Mouse (Mus musculus): Measurements from ENCODE around the gene Dact3.

The Dact3 gene

GRCm38 (mm10) chr7:16859902-16860651 lies 15.0 kb upstream of the Dact3 start:
- no peak for DNase-seq

DNA sequence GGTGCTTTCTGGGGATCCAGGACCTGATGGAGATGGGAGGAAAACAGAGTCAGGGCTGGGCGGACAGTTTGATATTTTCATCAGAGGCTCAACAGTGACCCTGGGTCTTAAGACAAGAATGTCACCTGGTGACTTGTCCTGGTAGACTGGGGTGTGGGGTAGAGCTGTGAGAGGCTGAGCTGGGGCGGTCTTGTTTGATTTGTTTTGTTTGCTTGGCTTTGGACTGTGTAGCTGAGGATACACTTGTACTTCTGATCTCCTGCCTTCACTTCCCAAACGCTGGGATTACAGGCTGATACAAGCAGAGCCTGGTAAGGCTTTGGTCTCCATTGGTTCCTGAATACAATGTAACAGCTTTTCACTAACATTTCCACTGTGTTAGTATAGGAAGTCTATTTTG lies 7.6 kb upstream of the Dact3 start:
- DNase-seq: no peak

- DNase-seq: peak; percentile 98
These were observed 5.6 kb upstream of the Dact3 start for GRCm38 (mm10) chr7:16869497-16869896.

DNA sequence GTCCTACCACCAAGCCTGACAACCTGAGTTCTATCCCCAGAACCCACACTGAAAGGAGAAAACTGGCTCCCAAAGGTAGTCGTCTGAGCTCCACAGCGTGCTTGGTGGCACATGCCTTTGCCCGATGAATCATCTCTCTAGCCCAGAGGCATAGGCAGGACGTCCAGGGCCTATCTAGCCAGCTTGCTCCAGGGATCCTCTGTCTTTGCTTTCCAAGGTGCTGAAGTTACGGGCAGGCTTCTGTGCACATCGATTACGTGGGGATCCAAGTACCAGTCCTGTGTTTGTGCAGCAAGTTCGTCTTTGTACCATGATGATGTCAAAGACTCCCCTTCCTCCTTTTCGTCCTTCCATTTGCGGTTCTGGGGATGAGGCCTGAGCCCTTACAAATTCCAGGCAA lies 3.5 kb upstream of the Dact3 start:
- DNase-seq: no peak

DNA sequence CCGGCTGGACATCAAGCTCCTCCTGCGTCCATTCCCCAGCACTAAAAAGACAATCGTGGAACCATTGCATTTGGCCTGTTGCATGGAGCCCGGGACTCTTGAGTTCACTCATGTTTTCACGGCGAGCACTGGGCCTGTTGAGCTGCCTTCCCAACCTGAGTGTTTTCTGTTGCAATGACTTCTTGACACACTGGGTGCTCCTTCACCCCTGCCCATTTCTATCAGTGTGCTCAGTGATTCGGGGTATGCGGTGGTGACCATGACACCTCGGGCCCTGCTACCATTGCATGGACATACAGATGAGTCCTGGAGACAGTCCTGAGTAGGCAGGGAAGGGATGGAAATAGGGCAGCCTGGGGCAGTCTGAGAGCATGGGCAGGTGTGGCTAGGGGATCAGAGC lies 2.6 kb upstream of the Dact3 start:
- no peak for DNase-seq

DNA sequence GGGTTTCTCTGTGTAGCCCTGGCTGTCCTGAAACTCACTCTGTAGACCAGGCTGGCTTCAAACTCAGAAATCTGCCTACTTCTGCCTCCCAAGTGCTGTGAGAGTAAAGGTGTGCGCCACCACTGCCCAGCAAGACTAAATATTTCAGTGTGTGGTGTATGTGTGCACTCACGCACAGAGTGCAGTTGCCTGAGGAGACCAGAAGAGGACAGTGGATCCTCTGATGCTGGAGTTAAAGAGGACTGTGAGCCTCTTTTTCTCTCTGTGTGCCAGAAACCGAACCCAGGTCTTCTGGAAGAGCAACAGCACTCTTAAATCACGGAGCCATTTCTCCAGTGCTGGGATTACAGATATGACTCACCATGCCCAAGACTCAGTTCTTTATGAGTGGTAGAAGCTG lies 1.7 kb upstream of the Dact3 start:
- DNase-seq: peak; percentile 57

- peak; percentile 82 for DNase-seq
These were observed 927 bp upstream of the Dact3 start for GRCm38 (mm10) chr7:16874190-16874589.

DNA sequence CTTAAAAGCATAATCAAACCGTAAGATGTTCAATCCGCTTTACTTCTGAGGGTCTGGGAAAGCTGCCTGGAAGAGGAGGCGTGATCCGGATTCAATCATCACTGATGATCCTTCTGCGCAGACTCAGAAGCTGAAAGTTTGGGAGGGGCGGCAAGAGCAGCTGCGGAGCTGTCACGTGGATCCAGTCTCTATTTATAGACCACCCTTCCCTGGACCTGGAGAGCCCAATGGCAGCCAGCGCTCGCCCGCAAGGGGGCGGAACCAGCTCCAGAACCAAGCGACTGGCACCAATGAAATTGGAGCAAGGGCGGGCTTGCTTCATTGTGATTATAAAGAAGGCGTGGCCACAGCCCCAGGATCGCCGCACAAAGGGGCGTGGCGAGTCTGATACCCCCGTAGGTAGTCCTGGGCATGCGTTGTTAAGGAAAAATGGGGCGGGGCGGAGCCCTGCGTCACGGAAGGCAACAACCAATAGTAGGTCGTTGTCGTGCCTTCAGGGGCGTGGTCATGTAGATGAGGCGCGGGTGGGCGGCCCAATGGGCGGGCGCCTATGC lies 284 bp upstream of the Dact3 start:
- DNase-seq: peak; percentile 100

DNA sequence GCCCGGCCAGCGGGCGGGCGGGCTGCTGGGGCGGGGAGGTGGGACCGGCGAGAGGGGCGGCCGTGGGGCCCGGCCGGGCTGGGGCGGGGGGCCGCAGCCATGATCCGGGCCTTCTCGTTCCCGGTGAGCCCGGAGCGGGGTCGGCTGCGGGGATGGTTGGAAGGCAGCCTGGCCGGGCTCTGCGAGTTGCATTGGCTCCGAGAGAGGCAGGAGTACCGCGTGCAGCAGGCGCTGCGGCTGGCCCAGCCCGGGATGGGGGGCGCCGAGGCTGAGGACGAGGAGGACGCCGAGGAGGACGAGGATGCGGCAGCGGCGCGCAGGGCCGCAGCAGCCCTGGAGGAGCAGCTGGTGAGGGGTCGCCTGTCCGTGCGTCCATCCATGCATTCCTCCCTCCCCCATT lies 209 bp downstream of the Dact3 start:
- DNase-seq: no peak

DNA sequence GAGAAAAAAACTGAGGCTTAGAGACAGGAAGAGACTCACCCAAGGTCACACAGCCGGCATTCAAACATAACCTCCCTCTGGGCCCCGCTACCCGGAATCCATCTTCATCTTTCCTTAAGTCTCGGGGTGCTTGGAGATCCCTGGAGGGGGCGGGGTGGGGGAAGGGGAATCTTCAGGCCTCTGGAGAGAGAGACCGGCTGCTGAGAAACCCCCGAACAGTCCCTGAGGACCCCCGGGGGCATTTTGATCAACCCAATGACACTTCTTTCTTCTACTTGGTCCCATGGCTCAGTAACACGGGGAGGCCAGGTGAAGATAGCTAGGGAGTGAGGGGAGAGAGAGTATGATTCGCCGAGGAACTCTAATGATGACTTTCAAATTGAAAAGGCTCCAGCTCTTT lies 889 bp downstream of the Dact3 start:
- DNase-seq: peak; percentile 43

DNA sequence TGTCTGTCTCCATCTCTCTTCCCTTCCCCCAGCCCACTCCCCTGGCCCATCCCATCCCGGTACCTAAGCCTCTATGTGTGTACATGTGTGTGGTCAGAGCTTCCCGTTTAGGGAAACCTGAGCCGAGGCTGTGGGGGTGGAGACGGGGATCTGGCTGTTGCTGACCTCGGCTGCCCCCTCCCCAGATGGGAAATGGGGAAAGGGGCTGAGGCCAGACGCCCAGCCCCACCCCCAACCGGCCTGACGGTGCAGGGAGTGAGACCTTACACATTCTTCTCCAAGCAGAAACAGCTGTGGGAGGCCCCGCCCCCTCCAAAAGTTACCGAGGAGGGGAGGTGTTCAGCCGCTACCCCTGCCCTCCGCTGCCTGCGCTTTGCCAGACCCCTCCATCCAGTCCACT lies 1.5 kb downstream of the Dact3 start:
- DNase-seq: peak; percentile 80

DNA sequence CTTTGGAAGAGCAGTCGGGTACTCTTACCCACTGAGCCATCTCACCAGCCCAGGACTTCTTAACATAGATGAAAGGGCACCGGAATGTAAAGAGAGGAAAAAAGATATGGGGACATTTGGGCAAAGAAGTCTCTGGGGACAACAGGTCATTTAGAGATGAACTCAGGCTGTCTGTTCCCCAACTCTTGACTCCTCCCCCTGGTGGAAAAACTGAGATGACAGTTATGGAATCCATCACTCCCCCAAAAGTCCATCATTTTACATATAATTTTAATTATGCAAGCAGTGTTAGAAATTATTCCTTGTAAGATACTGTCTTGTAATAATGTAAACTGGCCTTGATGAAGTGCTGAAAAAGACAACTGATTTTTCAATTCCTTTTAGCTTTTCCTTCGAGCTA lies 2.6 kb downstream of the Dact3 start:
- no peak for DNase-seq

GRCm38 (mm10) chr7:16879796-16880547 lies 4.9 kb downstream of the Dact3 start:
- no peak for DNase-seq

- no peak for DNase-seq
These were observed 5.5 kb downstream of the Dact3 start for GRCm38 (mm10) chr7:16880615-16881014.

- peak; percentile 31 for DNase-seq
These were observed 8.0 kb downstream of the Dact3 start for GRCm38 (mm10) chr7:16883162-16883561.

GRCm38 (mm10) chr7:16884334-16884733 lies 9.2 kb downstream of the Dact3 start:
- no peak for DNase-seq

- DNase-seq: no peak
These were observed 10.2 kb downstream of the Dact3 start for GRCm38 (mm10) chr7:16885271-16885776.

DNA sequence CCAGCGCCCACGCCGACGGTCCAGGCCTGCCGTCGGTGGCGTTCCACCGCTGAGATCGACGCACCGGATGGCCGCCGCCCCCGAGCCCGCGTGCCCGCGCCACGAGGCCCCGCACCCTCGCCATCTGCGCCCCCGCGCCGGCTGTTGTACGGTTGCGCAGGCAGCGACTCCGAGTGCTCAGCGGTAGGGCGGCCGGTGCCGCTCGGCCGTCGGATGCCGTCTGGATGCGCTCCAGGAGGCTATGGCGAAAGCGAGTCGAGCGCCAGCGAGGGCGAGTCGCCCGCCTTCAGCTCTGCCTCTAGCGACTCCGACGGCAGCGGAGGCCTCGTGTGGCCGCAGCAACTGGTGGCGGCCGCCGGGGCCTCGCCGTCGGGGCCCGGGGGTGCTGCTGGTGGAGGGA lies 10.8 kb downstream of the Dact3 start:
- no peak for DNase-seq

DNA sequence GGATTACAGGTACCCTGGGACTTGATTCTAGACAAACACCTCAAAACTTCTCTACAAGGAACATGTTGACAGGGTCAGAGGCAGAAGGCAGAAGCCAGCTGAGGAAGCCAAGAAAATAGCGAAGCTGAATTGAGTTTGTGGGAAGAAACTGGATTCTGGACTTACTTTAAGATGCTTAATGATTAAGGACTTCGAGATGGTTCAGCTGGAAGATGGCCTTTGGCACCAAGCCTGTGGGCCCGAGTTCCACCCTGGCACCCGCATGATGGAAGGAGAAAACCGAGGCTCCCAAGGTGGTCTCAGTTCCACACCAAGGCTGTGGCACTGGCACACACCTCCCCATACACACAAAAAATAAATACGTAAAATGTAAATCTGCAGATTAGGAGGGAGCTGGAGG lies 15.4 kb downstream of the Dact3 start:
- no peak for DNase-seq

- DNase-seq: no peak
These were observed 15.8 kb downstream of the Dact3 start for GRCm38 (mm10) chr7:16890944-16891343.

- peak; percentile 80 for DNase-seq
These were observed 16.7 kb downstream of the Dact3 start, which contains the start of gene Gng8 for GRCm38 (mm10) chr7:16891641-16892351. TSS of gene Gng8 (plus strand) at chr7:16891786.

DNA sequence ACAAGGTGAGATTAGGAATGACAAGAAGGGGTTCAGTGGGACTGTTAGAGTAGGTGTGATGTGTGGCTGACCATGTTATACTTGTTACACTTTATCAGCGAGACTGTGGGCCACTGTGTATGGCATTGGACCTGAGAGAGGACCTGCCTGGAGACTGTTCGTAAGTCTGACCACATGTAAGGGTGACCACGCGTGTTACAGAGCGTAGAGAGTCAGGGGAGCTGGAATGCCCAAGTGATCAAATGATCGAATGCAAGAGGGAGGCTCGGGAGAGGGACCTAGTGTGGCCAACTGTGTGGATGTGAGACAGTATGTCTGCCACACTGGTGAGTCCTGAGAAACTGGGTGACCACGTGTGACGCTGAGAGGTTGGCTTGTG lies 17.2 kb downstream of the Dact3 start:
- no peak for DNase-seq

GRCm38 (mm10) chr7:16893612-16894011 lies 18.5 kb downstream of the Dact3 start:
- DNase-seq: peak; percentile 53

Data from cerebellum, adult 11-12 months (tissue).